Comparison of ENCODE assay signal across 8 mouse cellular contexts in genomic region chr17:87202490-87202889, GRCm38 (mm10).
DNase-seq lines count a peak whose midpoint lies in the region; ATAC-seq lines count a peak whose summit lies in the region.

No protein-coding gene starts in this region.

- H3K4me2 ChIP-seq in midbrain, embryonic 16.5 days (ENCODE audit: low read length) = no peak overlapping the region
- H3K4me2 ChIP-seq in heart, embryonic 15.5 days = no peak overlapping the region
- H3K4me2 ChIP-seq in stomach, embryonic 15.5 days = no peak overlapping the region

- no peaks in the 10 kb centered on the region for H3K27me3 ChIP-seq in midbrain, embryonic 10.5 days (ENCODE audit: low read depth, poor library complexity, severe bottlenecking)
- H3K27me3 ChIP-seq in midbrain, embryonic 16.5 days (ENCODE audit: control insufficient read depth, insufficient read depth, low read depth, low read length) = no peaks in the 10 kb centered on the region
- H3K27me3 ChIP-seq in heart, embryonic 15.5 days = no peaks in the 10 kb centered on the region
- H3K27me3 ChIP-seq in stomach, embryonic 15.5 days (replicated peaks) = no peaks in the 10 kb centered on the region

- H3K36me3 ChIP-seq in midbrain, embryonic 10.5 days = no peaks in the 10 kb centered on the region
- no peaks in the 10 kb centered on the region for H3K36me3 ChIP-seq in midbrain, embryonic 16.5 days (ENCODE audit: control insufficient read depth, insufficient read depth, low read length)
- H3K36me3 ChIP-seq in heart, embryonic 15.5 days = no peaks in the 10 kb centered on the region
- no peaks in the 10 kb centered on the region for H3K36me3 ChIP-seq in stomach, embryonic 15.5 days

- H3K4me3 ChIP-seq in midbrain, embryonic 10.5 days = no peak overlapping the region
- no peak overlapping the region for H3K4me3 ChIP-seq in midbrain, embryonic 16.5 days (ENCODE audit: low read depth, low read length)
- no peak overlapping the region for H3K4me3 ChIP-seq in heart, embryonic 15.5 days
- H3K4me3 ChIP-seq in stomach, embryonic 15.5 days (replicated peaks) = no peak overlapping the region

- peaks cover 34% of the 10 kb centered on the region for H3K4me1 ChIP-seq in midbrain, embryonic 10.5 days
- H3K4me1 ChIP-seq in midbrain, embryonic 16.5 days (ENCODE audit: control insufficient read depth, insufficient read depth, low read length) = peaks cover 5% of the 10 kb centered on the region
- H3K4me1 ChIP-seq in heart, embryonic 15.5 days (replicated peaks) = peaks cover 37% of the 10 kb centered on the region
- H3K4me1 ChIP-seq in stomach, embryonic 15.5 days = peaks cover 40% of the 10 kb centered on the region

- no peak overlapping the region for H3K9ac ChIP-seq in midbrain, embryonic 16.5 days (ENCODE audit: low read depth, low read length)
- H3K9ac ChIP-seq in heart, embryonic 15.5 days = no peak overlapping the region
- no peak overlapping the region for H3K9ac ChIP-seq in stomach, embryonic 15.5 days

- no peaks in the 10 kb centered on the region for H3K9me3 ChIP-seq in midbrain, embryonic 10.5 days (replicated peaks)
- no peaks in the 10 kb centered on the region for H3K9me3 ChIP-seq in midbrain, embryonic 16.5 days (replicated peaks; ENCODE audit: control insufficient read depth, low read length, poor library complexity, severe bottlenecking)
- no peaks in the 10 kb centered on the region for H3K9me3 ChIP-seq in heart, embryonic 15.5 days (replicated peaks)
- no peaks in the 10 kb centered on the region for H3K9me3 ChIP-seq in stomach, embryonic 15.5 days

- 45% methylated on average over 6 of the region's 6 CpGs for WGBS in midbrain, embryonic 10.5 days
- WGBS in midbrain, embryonic 16.5 days = 35% methylated on average over 6 of the region's 6 CpGs
- WGBS in heart, embryonic 15.5 days = 22% methylated on average over 6 of the region's 6 CpGs
- WGBS in stomach, embryonic 15.5 days = 21% methylated on average over 6 of the region's 6 CpGs

- ATAC-seq in midbrain, embryonic 16.5 days = no peak
- peak; percentile 56 for ATAC-seq in heart, embryonic 15.5 days (replicated peaks; ENCODE audit: insufficient number of reproducible peaks, insufficient read depth, low FRiP score, low read depth)
- 0 out of 2 replicates have a peak, but pooled peaks have one; percentile 21 for ATAC-seq in stomach, embryonic 15.5 days (ENCODE audit: insufficient read depth, low FRiP score, low read depth)

- peak; percentile 18 for DNase-seq in midbrain, embryonic 10.5 days (ENCODE audit: low spot score)
- peak; percentile 49 for DNase-seq in embryo, embryonic 10.5 days (ENCODE audit: low spot score)
- peak; percentile 87 for DNase-seq in kidney, postnatal 10 days
- peak; percentile 87 for DNase-seq in lung, postnatal 36 days
- no peak for DNase-seq in cerebellum, postnatal 14 days

- peak overlapping the region; percentile 47; the same call in 1 of the 2 replicates for H3K27ac ChIP-seq in midbrain, embryonic 10.5 days (replicated peaks)
- H3K27ac ChIP-seq in midbrain, embryonic 16.5 days (ENCODE audit: low read length) = no peak overlapping the region
- peak overlapping the region; percentile 65 for H3K27ac ChIP-seq in heart, embryonic 15.5 days
- peak overlapping the region; percentile 83 for H3K27ac ChIP-seq in stomach, embryonic 15.5 days

Comparison
In these comparisons a context has a peak if more than half of its experiments do, and no peak if none do; other contexts are left out.
1. DNase-seq: peak in midbrain, embryonic 10.5 days (single experiment), embryo, embryonic 10.5 days (single experiment), kidney, postnatal 10 days (single experiment) and lung, postnatal 36 days (single experiment); none in cerebellum, postnatal 14 days (0 of 2).